ENCODE assay signal across 9 mouse cellular contexts in genomic region chr13:98222848-98223247, GRCm38 (mm10). TPM values are rescaled to one million over a fixed set of nuclear protein-coding genes. Genes with fewer than 3 reads are reported as not detected.
DNase-seq lines count a peak whose midpoint lies in the region; ATAC-seq and TF ChIP-seq lines count a peak whose summit lies in the region.
"Had no signal": no experiment of that assay in that cellular context is flagged by ENCODE, and none has a peak within 500 bp of the region (broad histone marks: within the 10 kb centered on the region; RNA-seq: fewer than 3 reads in every experiment).

No protein-coding gene starts in this region.

- H3K27me3 ChIP-seq in heart, embryonic 12.5 days (replicated peaks), result 0 out of 2 replicates have a peak, but pooled peaks cover 5% of the 10 kb centered on the region
- peaks cover 19% of the 10 kb centered on the region for H3K27me3 ChIP-seq in E14TG2a.4 (ENCODE audit: insufficient read depth, low read length)
- H3K27me3 ChIP-seq in liver, embryonic 14.5 days (ENCODE audit: control insufficient read depth, insufficient read depth, low read length), result no peaks in the 10 kb centered on the region
- no peaks in the 10 kb centered on the region for H3K27me3 ChIP-seq in neural tube, embryonic 15.5 days (replicated peaks)

- no peak overlapping the region for H3K4me3 ChIP-seq in heart, embryonic 12.5 days
- H3K4me3 ChIP-seq in E14TG2a.4 (replicated peaks; ENCODE audit: low read length), result no peak overlapping the region
- H3K4me3 ChIP-seq in liver, embryonic 14.5 days (ENCODE audit: insufficient read depth in 1 of 2, low read depth in 2 of 2, low read length in 2 of 2), result no peak overlapping the region
- H3K4me3 ChIP-seq in neural tube, embryonic 15.5 days (replicated peaks), result no peak overlapping the region
- H3K4me3 ChIP-seq: limb, embryonic 12.5 days had no signal

- ATAC-seq in heart, embryonic 12.5 days (ENCODE audit: insufficient number of reproducible peaks, low FRiP score), result no peak
- no peak for ATAC-seq in liver, embryonic 14.5 days (ENCODE audit: insufficient read depth)
- ATAC-seq in neural tube, embryonic 15.5 days (ENCODE audit: low FRiP score), result peak; percentile 73; the same call in 1 of the 2 replicates

- 37% methylated on average over 12 of the region's 12 CpGs for WGBS in heart, embryonic 12.5 days
- 38% methylated on average over 12 of the region's 12 CpGs for WGBS in liver, embryonic 14.5 days (ENCODE audit: insufficient replicate concordance)
- WGBS in neural tube, embryonic 15.5 days, result 26% methylated on average over 12 of the region's 12 CpGs

- TF ChIP-seq EP300 in liver, embryonic 14.5 days (IDR thresholded peaks at IDR 0.05; ENCODE audit: low read depth), result no peak

- H3K9ac ChIP-seq in heart, embryonic 12.5 days, result no peak overlapping the region
- H3K9ac ChIP-seq in liver, embryonic 14.5 days (replicated peaks), result no peak overlapping the region
- H3K9ac ChIP-seq in neural tube, embryonic 15.5 days (replicated peaks), result no peak overlapping the region
- H3K9ac ChIP-seq: limb, embryonic 12.5 days had no signal

- no peaks in the 10 kb centered on the region for H3K36me3 ChIP-seq in heart, embryonic 12.5 days
- H3K36me3 ChIP-seq in E14TG2a.4 (ENCODE audit: insufficient read depth, low read length), result no peaks in the 10 kb centered on the region
- H3K36me3 ChIP-seq in liver, embryonic 14.5 days (replicated peaks; ENCODE audit: control insufficient read depth, insufficient read depth, low read depth), result no peaks in the 10 kb centered on the region
- no peaks in the 10 kb centered on the region for H3K36me3 ChIP-seq in neural tube, embryonic 15.5 days
- H3K36me3 ChIP-seq: limb, embryonic 12.5 days had no signal

- DNase-seq in heart, adult 18-20 months, result peak; percentile 13 to 54
- peak; percentile 68 for DNase-seq in embryo, embryonic 11 days
- peak; percentile 34 to 48 for DNase-seq in heart, postnatal 36 days
- no peak for DNase-seq in liver, embryonic 14.5 days (ENCODE audit: low read depth in 3 of 3, low spot score in 3 of 3)
- DNase-seq in frontal cortex, postnatal 36 days (ENCODE audit: low spot score in 2 of 2), result no peak

- peak; percentile 84 for TF ChIP-seq CTCF in E14TG2a.4 (conservative IDR thresholded peaks at IDR 0.05; ENCODE audit: low read length)
- TF ChIP-seq CTCF in liver, embryonic 14.5 days (IDR thresholded peaks at IDR 0.05; ENCODE audit: low read depth), result peak; percentile 86

- no peak overlapping the region for H3K4me2 ChIP-seq in heart, embryonic 12.5 days
- no peak overlapping the region for H3K4me2 ChIP-seq in liver, embryonic 14.5 days (ENCODE audit: low read depth)
- peak overlapping the region; percentile 35 for H3K4me2 ChIP-seq in neural tube, embryonic 15.5 days
- H3K4me2 ChIP-seq: limb, embryonic 12.5 days had no signal

- H3K9me3 ChIP-seq in heart, embryonic 12.5 days (replicated peaks), result no peaks in the 10 kb centered on the region
- H3K9me3 ChIP-seq in E14TG2a.4 (ENCODE audit: low read length), result no peaks in the 10 kb centered on the region
- no peaks in the 10 kb centered on the region for H3K9me3 ChIP-seq in liver, embryonic 14.5 days (ENCODE audit: control insufficient read depth, low read length)
- H3K9me3 ChIP-seq in neural tube, embryonic 15.5 days (replicated peaks), result no peaks in the 10 kb centered on the region
- H3K9me3 ChIP-seq: limb, embryonic 12.5 days had no signal

- H3K27ac ChIP-seq in heart, embryonic 12.5 days (ENCODE audit: poor library complexity, severe bottlenecking), result no peak overlapping the region
- H3K27ac ChIP-seq in liver, embryonic 14.5 days, result no peak overlapping the region
- H3K27ac ChIP-seq in neural tube, embryonic 15.5 days (replicated peaks), result no peak overlapping the region
- H3K27ac ChIP-seq: limb, embryonic 12.5 days had no signal

- no peaks in the 10 kb centered on the region for H3K4me1 ChIP-seq in heart, embryonic 12.5 days (replicated peaks)
- H3K4me1 ChIP-seq in E14TG2a.4 (replicated peaks; ENCODE audit: low read depth, low read length), result 0 out of 2 replicates have a peak, but pooled peaks cover 2% of the 10 kb centered on the region
- H3K4me1 ChIP-seq in liver, embryonic 14.5 days (replicated peaks; ENCODE audit: control insufficient read depth in 2 of 2, insufficient read depth in 2 of 2, low read length in 1 of 2), result no peaks in the 10 kb centered on the region
- H3K4me1 ChIP-seq in neural tube, embryonic 15.5 days, result 0 out of 2 replicates have a peak, but pooled peaks cover 4% of the 10 kb centered on the region
- H3K4me1 ChIP-seq: limb, embryonic 12.5 days had no signal

- intact Hi-C loops in heart, postnatal 36 days (cut with DNase I), result loop anchor here (1.0 kb wide), 1 partner anchor 192 kb away; no protein-coding TSS in a partner anchor

RNA-seq across cellular contexts. Expression of gene Arhgef28, which starts 16.6 kb away (rescaled TPM):
- 1 to 10 TPM; 5.1 to 7.9 TPM for total RNA-seq in heart, adult 18-20 months (2021)
- polyA plus RNA-seq in heart, embryonic 12.5 days (2016; fragmentation: Nextera tagmentation; extraction: Ambion mirVana), result 12.6 and 13.4 TPM in 2 replicates
- 1 to 10 TPM; 4.5 to 4.9 TPM for total RNA-seq in heart, postnatal 36 days (2021)
- polyA plus RNA-seq in liver, embryonic 14.5 days (2012; rRNA removed), result 0.11 and 0.34 TPM in 2 replicates
- polyA plus RNA-seq in liver, embryonic 14.5 days (2014; fragmentation: Nextera tagmentation; extraction: Ambion mirVana), result 0.42 and 0.52 TPM in 2 replicates
- polyA plus RNA-seq in neural tube, embryonic 15.5 days (2015; fragmentation: Nextera tagmentation; extraction: Ambion mirVana), result 30.7 and 31.0 TPM in 2 replicates

RNA-seq across cellular contexts. Expression of gene Utp15, which starts 40.0 kb away (rescaled TPM):
- total RNA-seq in heart, adult 18-20 months (2021), result 1 to 10 TPM; 5.4 to 7.5 TPM
- polyA plus RNA-seq in heart, embryonic 12.5 days (2016; fragmentation: Nextera tagmentation; extraction: Ambion mirVana), result 19.2 and 19.7 TPM in 2 replicates
- total RNA-seq in heart, postnatal 36 days (2021), result 1 to 10 TPM; 5.2 to 6.6 TPM
- polyA plus RNA-seq in liver, embryonic 14.5 days (2012; rRNA removed), result 4.8 and 6.1 TPM in 2 replicates
- polyA plus RNA-seq in liver, embryonic 14.5 days (2014; fragmentation: Nextera tagmentation; extraction: Ambion mirVana), result 11.8 and 13.2 TPM in 2 replicates
- 26.7 and 27.9 TPM in 2 replicates for polyA plus RNA-seq in neural tube, embryonic 15.5 days (2015; fragmentation: Nextera tagmentation; extraction: Ambion mirVana)

RNA-seq across cellular contexts. Expression of gene Ankra2, which starts 40.0 kb away (rescaled TPM):
- 10 to 100 TPM; 39.7 to 43.5 TPM for total RNA-seq in heart, adult 18-20 months (2021)
- polyA plus RNA-seq in heart, embryonic 12.5 days (2016; fragmentation: Nextera tagmentation; extraction: Ambion mirVana), result 16.1 and 18.5 TPM in 2 replicates
- total RNA-seq in heart, postnatal 36 days (2021), result 10 to 100 TPM; 36.4 to 39.9 TPM
- polyA plus RNA-seq in liver, embryonic 14.5 days (2012; rRNA removed), result 6.7 and 10.0 TPM in 2 replicates
- polyA plus RNA-seq in liver, embryonic 14.5 days (2014; fragmentation: Nextera tagmentation; extraction: Ambion mirVana), result 8.0 and 8.7 TPM in 2 replicates
- 55.7 and 71.9 TPM in 2 replicates for polyA plus RNA-seq in neural tube, embryonic 15.5 days (2015; fragmentation: Nextera tagmentation; extraction: Ambion mirVana)

RNA-seq across cellular contexts. Expression of gene Gm21976, which starts 56.8 kb away (rescaled TPM):
- not detected for total RNA-seq in heart, adult 18-20 months (2021)
- not detected in 2 replicates for polyA plus RNA-seq in heart, embryonic 12.5 days (2016; fragmentation: Nextera tagmentation; extraction: Ambion mirVana)
- not detected for total RNA-seq in heart, postnatal 36 days (2021)
- not detected in 2 replicates for polyA plus RNA-seq in liver, embryonic 14.5 days (2012; rRNA removed)
- not detected in 2 replicates for polyA plus RNA-seq in liver, embryonic 14.5 days (2014; fragmentation: Nextera tagmentation; extraction: Ambion mirVana)
- not detected in 2 replicates for polyA plus RNA-seq in neural tube, embryonic 15.5 days (2015; fragmentation: Nextera tagmentation; extraction: Ambion mirVana)
- polyA plus RNA-seq: limb, embryonic 12.5 days had no signal

Comparison
In these comparisons a context has a peak if more than half of its experiments do, and no peak if none do; other contexts are left out.
1. DNase-seq: peak in heart, adult 18-20 months (2 of 2), embryo, embryonic 11 days (single experiment) and heart, postnatal 36 days (2 of 2); none in liver, embryonic 14.5 days (0 of 3) and frontal cortex, postnatal 36 days (0 of 2).